Mouse (Mus musculus) heart, adult 2 months (tissue): Measurements from ENCODE around the gene Ascl3.

Experiments used
- CTCF ChIP-seq: fragments of 200-600 bp; IDR thresholded peaks from 2 replicates; pipeline ENCODE4 v1.8.1; 2022; ENCODE audit warnings: antibody characterized with exemption, mild to moderate bottlenecking, moderate library complexity
- EP300 ChIP-seq: fragments of 200-500 bp; IDR thresholded peaks from 2 replicates; pipeline ENCODE4 v1.6.1; 2011; ENCODE audit warnings: low read depth, low read length, control low read depth; ENCODE audit not compliant: insufficient read depth

- TF ChIP-seq CTCF (peak; percentile 43), EP300 (no peak)
These were observed 8.9 kb downstream of the Ascl3 start for GRCm38 (mm10) chr7:109722618-109723017.
